Mouse (Mus musculus) common myeloid progenitor, adult 5-6 weeks (primary cell): ENCODE measurements at regions not wholly inside any gene's neighbourhood (a gene's known extent, or its start where the extent isn't known, plus 50 kb on each side); places are given as distances from the start of the nearest gene placed in this dataset.
A peak's percentile ranks its signal among the peaks of the same experiment; 100 is the strongest.

Experiments
- ATAC-seq: replicated peaks from 2 replicates; pipeline ENCODE4 v1.8.0; 2016; ENCODE audit warnings: low read depth, mild to moderate bottlenecking, moderate TSS enrichment, inconsistent platforms; ENCODE audit not compliant: poor library complexity, severe bottlenecking

- no peak for ATAC-seq
Observed at GRCm38 (mm10) chr10:111416611-111417130, 56.4 kb upstream of the Nap1l1 start.

DNA sequence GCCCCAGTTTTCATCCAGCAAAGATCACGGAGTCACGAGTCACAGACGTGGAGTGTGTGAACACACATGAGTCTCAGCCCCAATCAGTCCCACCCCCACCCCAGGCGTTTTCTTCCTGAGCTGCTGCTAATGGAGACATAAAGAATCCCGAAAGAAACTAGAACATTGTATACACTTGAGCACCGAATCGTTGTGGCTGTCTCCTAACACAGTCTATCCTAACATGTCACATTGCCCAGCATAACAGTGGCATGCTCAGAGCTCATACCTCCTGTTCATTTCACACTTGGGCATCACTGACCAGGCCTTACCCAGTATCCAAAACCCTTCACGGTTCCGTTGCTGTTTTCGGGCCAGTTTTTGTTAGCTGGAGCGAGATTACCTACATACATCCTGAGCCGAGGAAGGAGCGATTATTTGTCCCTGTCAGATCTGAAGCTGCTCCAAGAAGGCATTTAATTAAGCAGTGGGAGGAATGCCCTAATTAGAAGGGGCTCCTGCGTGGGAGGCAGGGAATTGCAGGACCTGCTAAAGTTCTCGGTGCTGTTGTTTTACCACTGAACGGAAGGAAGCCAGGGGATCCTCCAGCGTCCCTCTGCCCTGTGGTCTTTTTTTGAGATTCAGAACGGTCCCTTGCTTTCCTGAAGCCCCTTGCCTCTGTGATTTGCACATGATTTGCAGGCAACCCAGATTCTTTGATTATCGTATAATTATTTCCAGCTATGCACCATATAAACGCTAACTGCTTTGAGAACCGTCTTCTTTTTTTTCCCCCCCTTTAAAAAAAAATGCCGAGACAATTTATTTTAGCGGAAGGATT, 53.4 kb upstream of the Nap1l1 start:
- ATAC-seq: no peak

DNA sequence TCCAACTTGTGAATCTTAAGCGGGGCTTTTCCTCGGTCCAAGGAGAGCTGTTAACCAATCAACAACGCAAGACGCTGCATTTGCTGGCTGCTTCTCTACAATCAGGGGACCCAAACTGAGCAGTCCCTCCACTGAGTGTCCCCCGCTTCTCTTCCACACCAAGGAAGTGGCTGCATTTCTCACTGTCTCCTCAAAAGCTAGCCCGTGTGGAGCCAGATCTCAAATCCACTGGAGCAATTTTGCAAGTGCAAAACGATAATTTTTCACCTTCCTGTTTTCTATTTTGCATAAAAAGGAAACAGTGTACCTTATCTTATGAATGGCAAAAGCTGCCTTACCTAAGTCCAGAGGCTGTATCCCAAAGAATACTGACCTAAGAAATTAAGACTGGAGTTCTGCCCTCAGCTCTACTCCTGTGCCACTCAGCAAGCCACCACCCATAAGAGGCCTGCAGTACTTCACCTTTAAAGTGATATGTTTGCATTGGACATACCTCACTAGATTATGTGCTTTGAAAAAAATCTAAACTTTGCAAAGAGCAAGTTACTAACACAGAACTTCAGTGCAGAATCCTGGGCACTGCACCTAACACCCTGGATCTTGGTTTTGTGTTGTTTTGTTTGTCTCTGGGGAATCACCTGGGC, 52.7 kb upstream of the Nap1l1 start:
- no peak for ATAC-seq

DNA sequence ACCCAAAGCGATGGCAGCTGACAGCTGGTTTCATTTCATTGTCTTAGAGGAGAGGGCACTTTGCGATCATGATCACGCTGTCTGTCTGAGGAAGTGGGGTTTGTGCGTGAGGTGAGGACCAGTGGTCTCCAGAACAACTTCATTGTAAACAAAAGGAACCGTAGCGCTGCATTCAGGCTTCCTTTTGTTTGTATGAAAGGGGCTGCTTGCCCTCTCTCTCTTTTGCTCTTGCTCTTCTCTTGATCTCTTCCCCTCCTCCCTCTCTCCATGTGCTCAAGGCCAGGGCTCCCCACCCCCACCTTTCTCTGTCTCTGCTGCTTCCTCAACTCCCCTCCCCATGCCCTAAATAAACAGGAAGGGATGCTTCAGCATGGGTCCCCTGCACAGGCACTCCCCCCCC, 51.0 kb upstream of the Nap1l1 start:
- peak; percentile 13; the same call in 1 of the 2 replicates for ATAC-seq

DNA sequence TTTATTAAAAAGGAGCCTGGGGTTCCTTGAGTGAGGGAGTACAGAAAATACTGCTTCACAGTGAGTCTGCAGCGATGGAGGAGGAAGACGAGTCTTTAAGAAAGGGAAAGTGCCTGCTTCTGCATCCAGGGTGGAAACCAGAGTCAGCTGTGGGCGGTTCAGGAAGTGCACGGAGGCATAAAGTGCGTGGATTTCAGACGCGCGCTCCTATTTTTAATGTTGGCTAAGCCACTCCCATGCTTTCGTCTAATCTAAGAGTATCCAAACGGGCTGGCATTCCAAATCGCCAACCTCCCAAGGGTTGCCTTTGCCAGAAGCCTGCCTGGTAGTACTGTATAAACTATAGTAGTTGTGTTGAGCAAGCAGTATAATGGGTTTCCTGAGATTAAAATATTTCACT, 50.4 kb upstream of the Nap1l1 start:
- peak; percentile 77 for ATAC-seq
